Mouse (Mus musculus) embryo, embryonic 11 days (tissue): ENCODE results near the gene Suox.
"Not testable (repeated sequence)": the region's sequence is repeated elsewhere in the genome, so short reads cannot be mapped to it uniquely, and the experiment has no call there.

Source experiments
- DNase-seq: peaks from one replicate; pipeline ENCODE4 v3.0.0-alpha.2; 2015

Gene Suox

GRCm38 (mm10) chr10:128626311-128627310, 47.3 kb downstream of the Suox start, which contains the start of gene Rps26:
Gene Rps26 (minus strand): TSS chr10:128626747.
- DNase-seq, result peak; percentile 99

GRCm38 (mm10) chr10:128625287-128625894, 48.5 kb downstream of the Suox start:
- no peak for DNase-seq

- not testable (repeated sequence) for DNase-seq
Measured at GRCm38 (mm10) chr10:128623106-128623613, 50.7 kb downstream of the Suox start.

- no peak for DNase-seq
Measured at GRCm38 (mm10) chr10:128622702-128623101, 51.2 kb downstream of the Suox start.

GRCm38 (mm10) chr10:128621986-128622520, 51.8 kb downstream of the Suox start:
- DNase-seq, result no peak

GRCm38 (mm10) chr10:128620241-128620640, 53.6 kb downstream of the Suox start:
- DNase-seq, result no peak
